Mouse (Mus musculus): ENCODE measurements around the gene Selenon. TPM values are rescaled to one million over a fixed set of nuclear protein-coding genes. Genes with fewer than 3 reads are reported as not detected.

Selenon gene
- polyA plus RNA-seq, 1 experiment from 2014 or later = 15.6 TPM

DNA sequence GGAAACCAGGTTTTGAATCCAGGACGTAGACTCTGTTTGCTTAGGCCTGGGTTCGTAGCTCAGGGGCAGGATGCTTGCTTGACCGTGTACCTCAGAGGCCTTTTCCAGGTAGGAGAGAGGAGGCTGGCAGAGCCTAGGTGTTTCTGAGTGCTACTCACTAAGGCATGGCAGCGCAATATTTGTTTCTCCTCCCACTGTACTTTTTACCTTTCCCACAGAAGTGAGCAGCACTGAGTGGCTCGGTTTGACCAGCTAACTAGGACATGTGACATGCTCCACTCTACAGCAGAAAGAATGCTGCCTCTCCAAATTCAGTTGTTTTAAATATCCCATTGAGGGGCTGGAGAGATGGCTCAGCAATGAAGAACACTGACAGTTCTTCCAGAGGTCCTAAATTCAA is 63.8 kb downstream of the Selenon start:
- H3K4me1 ChIP-seq (ENCODE audit: control insufficient read depth, insufficient read depth, low read length) = no peaks in the 10 kb centered on the region
- no peak overlapping the region for H3K4me3 ChIP-seq (ENCODE audit: low read length)
- no peaks in the 10 kb centered on the region for H3K36me3 ChIP-seq (ENCODE audit: control insufficient read depth, insufficient read depth, low read length)
- H3K9ac ChIP-seq (ENCODE audit: low read depth, low read length) = no peak overlapping the region
- no peaks in the 10 kb centered on the region; the same call in 1 of the 2 replicates for H3K9me3 ChIP-seq (ENCODE audit: control insufficient read depth, low read length)
- WGBS = 85% methylated on average over 5 of the region's 5 CpGs
- ATAC-seq (ENCODE audit: low FRiP score, low TSS enrichment) = no peak
- H3K27me3 ChIP-seq (ENCODE audit: control insufficient read depth, insufficient read depth, low read length) = no peaks in the 10 kb centered on the region
- H3K4me2 ChIP-seq (replicated peaks; ENCODE audit: low read depth, low read length) = no peak overlapping the region
- no peak overlapping the region for H3K27ac ChIP-seq (ENCODE audit: low read depth, low read length)

Small RNA genes within 50 kb of the gene (microRNA-seq; reads per million reads assigned to microRNA genes)
- gene Mir6403 = not detected

Other genes starting within 250 kb of the Selenon start
- gene Trim63, start 237.0 kb downstream of the Selenon start, polyA plus RNA-seq (2014; fragmentation: Nextera tagmentation; extraction: Ambion mirVana) = 0.88 and 1.4 TPM in 2 replicates
- 0.09 and 0.11 TPM in 2 replicates for gene Slc30a2, start 209.0 kb downstream of the Selenon start, polyA plus RNA-seq (2014; fragmentation: Nextera tagmentation; extraction: Ambion mirVana)
- gene Extl1, start 168.3 kb downstream of the Selenon start, polyA plus RNA-seq (2014; fragmentation: Nextera tagmentation; extraction: Ambion mirVana) = 0.20 and 0.23 TPM in 2 replicates
- 8.4 and 12.3 TPM in 2 replicates for gene Pafah2, start 155.8 kb downstream of the Selenon start, polyA plus RNA-seq (2014; fragmentation: Nextera tagmentation; extraction: Ambion mirVana)
- 1,829 and 1,880 TPM in 2 replicates for gene Stmn1, start 83.8 kb downstream of the Selenon start, polyA plus RNA-seq (2014; fragmentation: Nextera tagmentation; extraction: Ambion mirVana)
- gene Paqr7, start 55.5 kb downstream of the Selenon start, polyA plus RNA-seq (2014; fragmentation: Nextera tagmentation; extraction: Ambion mirVana) = 0.57 and 0.73 TPM in 2 replicates
- gene Aunip, start 41.2 kb downstream of the Selenon start, polyA plus RNA-seq (2014; fragmentation: Nextera tagmentation; extraction: Ambion mirVana) = 5.9 and 20.7 TPM in 2 replicates
- gene Mtfr1l, start 16.8 kb downstream of the Selenon start, polyA plus RNA-seq (2014; fragmentation: Nextera tagmentation; extraction: Ambion mirVana) = 114 and 130 TPM in 2 replicates
- 3.8 and 5.3 TPM in 2 replicates for gene Man1c1, start 152.1 kb upstream of the Selenon start, polyA plus RNA-seq (2014; fragmentation: Nextera tagmentation; extraction: Ambion mirVana)
- gene Ldlrap1, start 215.9 kb upstream of the Selenon start, polyA plus RNA-seq (2014; fragmentation: Nextera tagmentation; extraction: Ambion mirVana) = 10.7 and 19.9 TPM in 2 replicates